Mouse (Mus musculus) macrophage (primary cell): Measurements from ENCODE around the gene Olfr560. TPM values are rescaled to one million over a fixed set of nuclear protein-coding genes. Genes with fewer than 3 reads are reported as not detected.

Experiments
- H3K27ac ChIP-seq: fragments of 350-480 bp; formaldehyde crosslinking; 2 replicates; pipeline ENCODE4 v1.9.0; 2021
- H3K36me3 ChIP-seq: fragments of 350-480 bp; formaldehyde crosslinking; 2 replicates; pipeline ENCODE4 v1.9.0; 2021; ENCODE audit errors: inconsistent target
- H3K4me3 ChIP-seq: fragments of 350-480 bp; formaldehyde crosslinking; 2 replicates; pipeline ENCODE4 v1.9.0; 2021; ENCODE audit errors: inconsistent target
- H3K79me2 ChIP-seq: fragments of 350-480 bp; formaldehyde crosslinking; 2 replicates; pipeline ENCODE4 v1.9.0; 2021; ENCODE audit errors: inconsistent target
- WGBS: methylation state at CpG from one replicate; pipeline ENCODE4 v1.1.7; 2026; ENCODE audit warnings: inconsistent platforms; ENCODE audit not compliant: missing documents; 5-methylcytosine and 5-hydroxymethylcytosine counted together
- polyA plus RNA-seq: library from polyadenylated mRNA; stranded (reverse); fragments of 250-400 nt; gene quantifications from 3 replicates; pipeline ENCODE4 v1.2.4, GENCODE M21; 2018; ENCODE audit warnings: inconsistent platforms
- total RNA-seq, 78 experiments: library from RNA; depleted of rRNA; stranded (reverse); fragments of 250-400 nt; gene quantifications; 1 replicate in 9 of 78; 2 replicates in 24 of 78; 3 replicates in 43 of 78; 4 replicates in 2 of 78; pipeline ENCODE4 v1.2.4; 2018; ENCODE audit warnings: inconsistent platforms in 56 of 78

Gene Olfr560
- total RNA-seq (2018; cell fraction: chromatin; rRNA removed): not detected
- total RNA-seq (2018; cell fraction: cytosol; rRNA removed): not detected
- total RNA-seq (2018; cell fraction: nucleus; rRNA removed): not detected
- polyA plus RNA-seq: not detected in 3 replicates

- Histone ChIP-seq H3K79me2 (no peaks in the 10 kb centered on the region), H3K27ac (no peak within 1 kb of the TSS), H3K4me3 (no peak within 1 kb of the TSS), H3K36me3 (no peaks in the 10 kb centered on the region)
- 84% methylated on average over 4 of the region's 4 CpGs for WGBS
Observed at GRCm38 (mm10) chr7:102759266-102759665, at the start of gene Olfr560, which contains the start of gene Olfr78. TSS of gene Olfr560 (minus strand) at chr7:102759366. TSS of gene Olfr78 (minus strand) at chr7:102759471.

GRCm38 (mm10) chr7:102803180-102803579 lies 44.0 kb upstream of the Olfr560 start, which contains the start of gene Olfr564:
TSS of gene Olfr564 (plus strand) at chr7:102803480.
- Histone ChIP-seq H3K36me3 (no peaks in the 10 kb centered on the region), H3K79me2 (no peaks in the 10 kb centered on the region), H3K4me3 (no peak within 1 kb of the TSS), H3K27ac (no peak within 1 kb of the TSS)

- H3K79me2 ChIP-seq: no peaks in the 10 kb centered on the region
- H3K27ac ChIP-seq: no peak within 1 kb of the TSS
- no peaks in the 10 kb centered on the region for H3K36me3 ChIP-seq
- 0% methylated on average over 2 of the region's 2 CpGs for WGBS
- no peak within 1 kb of the TSS for H3K4me3 ChIP-seq
Observed at GRCm38 (mm10) chr7:102770921-102771320, 11.8 kb upstream of the Olfr560 start, which contains the start of gene Olfr561. TSS of gene Olfr561 (plus strand) at chr7:102771221.

DNA sequence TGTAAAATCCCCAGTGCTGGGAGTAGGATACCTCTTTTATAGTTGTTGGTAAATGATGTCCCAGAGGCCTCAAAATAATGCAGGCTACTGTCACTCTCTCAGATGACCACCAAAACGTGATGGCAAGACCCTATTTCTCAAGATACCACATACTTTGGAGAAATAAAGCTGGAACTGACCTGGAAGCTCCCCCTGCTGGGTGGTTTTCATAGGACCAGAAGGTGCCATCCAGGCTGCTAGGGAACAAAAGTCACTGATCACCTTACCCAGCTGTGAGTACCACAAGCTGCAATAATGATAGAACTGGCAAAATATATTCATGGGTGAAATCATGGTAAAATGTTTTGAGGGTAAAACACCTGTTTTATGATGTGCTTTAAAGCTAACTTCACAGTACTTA lies 7.1 kb downstream of the Olfr560 start:
- 0% methylated on average over 1 of the region's 1 CpGs for WGBS
- H3K27ac ChIP-seq: no peak overlapping the region
- H3K36me3 ChIP-seq: no peaks in the 10 kb centered on the region
- no peaks in the 10 kb centered on the region for H3K79me2 ChIP-seq
- H3K4me3 ChIP-seq: no peak overlapping the region

DNA sequence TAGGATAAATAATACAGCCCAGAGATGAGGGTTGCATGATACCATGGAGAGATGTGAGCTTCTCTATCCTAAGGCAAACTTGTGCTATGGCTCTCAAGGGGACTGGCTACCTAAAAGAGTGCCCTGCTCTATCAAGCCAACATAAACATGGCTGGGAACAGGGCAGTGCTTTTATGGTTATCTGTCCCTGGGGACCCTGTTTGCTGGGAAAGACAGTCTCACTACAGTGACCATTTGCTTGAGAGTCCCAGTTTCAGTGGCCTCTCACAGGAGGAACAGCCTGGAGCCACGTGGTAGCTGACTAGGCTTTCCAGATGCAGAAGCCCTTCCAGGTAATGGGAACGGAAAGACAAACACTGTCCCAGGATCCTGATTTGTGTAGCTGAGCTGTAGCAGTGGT lies 21.5 kb downstream of the Olfr560 start:
- Histone ChIP-seq H3K79me2 (no peaks in the 10 kb centered on the region), H3K4me3 (no peak overlapping the region), H3K36me3 (no peaks in the 10 kb centered on the region), H3K27ac (no peak overlapping the region)
- 47% methylated on average over 2 of the region's 2 CpGs for WGBS

DNA sequence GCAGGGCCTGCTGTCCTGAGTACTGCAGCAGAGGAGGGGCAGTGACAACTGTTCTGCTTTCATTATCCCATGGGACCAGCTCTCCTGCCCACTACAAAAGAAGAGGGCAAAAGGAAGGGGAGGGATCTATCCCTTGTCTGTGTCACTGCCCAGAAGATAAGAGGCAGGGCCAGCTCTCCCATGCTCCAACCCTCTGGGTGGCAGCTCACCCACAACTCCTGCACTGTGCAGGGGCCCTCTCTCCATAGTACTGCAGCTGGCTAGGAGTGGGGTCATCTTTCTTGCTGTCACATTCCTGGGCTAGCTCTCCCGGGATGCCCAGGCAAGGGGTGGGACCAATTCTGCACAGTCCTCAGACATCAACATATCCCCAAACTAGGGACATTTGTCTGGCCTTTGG lies 25.4 kb downstream of the Olfr560 start:
- no peak overlapping the region for H3K4me3 ChIP-seq
- 58% methylated on average over 1 of the region's 1 CpGs for WGBS
- no peaks in the 10 kb centered on the region for H3K79me2 ChIP-seq
- H3K27ac ChIP-seq: no peak overlapping the region
- no peaks in the 10 kb centered on the region for H3K36me3 ChIP-seq

- H3K79me2 ChIP-seq: no peaks in the 10 kb centered on the region
- H3K36me3 ChIP-seq: no peaks in the 10 kb centered on the region
- no peak within 1 kb of the TSS for H3K4me3 ChIP-seq
- H3K27ac ChIP-seq: no peak within 1 kb of the TSS
Observed at GRCm38 (mm10) chr7:102727391-102727790, 31.8 kb downstream of the Olfr560 start, which contains the start of gene Olfr559. TSS of gene Olfr559 (minus strand) at chr7:102727491.

GRCm38 (mm10) chr7:102718970-102719369 lies 40.2 kb downstream of the Olfr560 start, which contains the start of gene Olfr33:
TSS of gene Olfr33 (minus strand) at chr7:102719070.
- WGBS: 45% methylated on average over 1 of the region's 1 CpGs
- H3K27ac ChIP-seq: no peak within 1 kb of the TSS
- H3K36me3 ChIP-seq: no peaks in the 10 kb centered on the region
- H3K79me2 ChIP-seq: no peaks in the 10 kb centered on the region
- H3K4me3 ChIP-seq: no peak within 1 kb of the TSS

DNA sequence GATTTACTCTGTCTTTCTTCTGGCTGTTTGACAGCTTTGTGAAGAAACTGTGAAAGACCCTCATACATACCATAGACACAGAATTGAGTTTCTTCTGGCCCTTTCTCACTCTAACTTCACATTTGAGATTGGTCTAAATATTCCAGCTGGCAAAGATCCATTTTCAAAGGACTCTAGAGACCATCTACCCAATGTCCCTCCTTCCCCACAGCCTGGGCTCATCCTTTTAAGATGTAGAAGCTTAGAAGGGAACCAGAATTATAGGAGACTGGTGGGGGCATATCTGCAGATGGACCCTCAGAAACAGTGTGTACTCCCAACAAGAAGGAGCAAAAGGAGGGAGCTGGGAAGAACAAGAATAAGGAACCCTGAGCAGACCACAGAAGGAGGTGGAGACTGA lies 57.3 kb downstream of the Olfr560 start, which contains the start of gene Olfr558:
TSS of gene Olfr558 (plus strand) at position 301 of the 400 bp plus-strand sequence.
- Histone ChIP-seq H3K79me2 (no peaks in the 10 kb centered on the region), H3K27ac (no peak within 1 kb of the TSS), H3K4me3 (no peak within 1 kb of the TSS), H3K36me3 (no peaks in the 10 kb centered on the region)

Other genes with a start within 250 kb of the Olfr560 start
- gene Olfr547, start 224.6 kb downstream of the Olfr560 start, polyA plus RNA-seq: not detected in 3 replicates
- gene Olfr548-ps1, start 218.5 kb downstream of the Olfr560 start, polyA plus RNA-seq: not detected in 3 replicates
- gene Olfr549, start 209.5 kb downstream of the Olfr560 start, polyA plus RNA-seq: not detected in 3 replicates
- gene Trim21, start 193.9 kb downstream of the Olfr560 start, polyA plus RNA-seq: 31.3 to 44.4 TPM (median 44.4 TPM) in 3 replicates
- not detected in 3 replicates for gene Olfr550, start 187.9 kb downstream of the Olfr560 start, polyA plus RNA-seq
- not detected in 3 replicates for gene Olfr551, start 167.5 kb downstream of the Olfr560 start, polyA plus RNA-seq
- not detected in 3 replicates for gene Olfr552, start 161.6 kb downstream of the Olfr560 start, polyA plus RNA-seq
- gene Olfr553, start 141.1 kb downstream of the Olfr560 start, polyA plus RNA-seq: not detected in 3 replicates
- gene Olfr554, start 120.9 kb downstream of the Olfr560 start, polyA plus RNA-seq: not detected in 3 replicates
- not detected in 3 replicates for gene Olfr555, start 100.5 kb downstream of the Olfr560 start, polyA plus RNA-seq
- gene Olfr556, start 94.5 kb downstream of the Olfr560 start, polyA plus RNA-seq: not detected in 3 replicates
- gene Trim68, start 72.0 kb downstream of the Olfr560 start, polyA plus RNA-seq: 2.3 to 3.3 TPM (median 2.8 TPM) in 3 replicates
- not detected in 3 replicates for gene Olfr557, start 63.5 kb downstream of the Olfr560 start, polyA plus RNA-seq
- gene Olfr558, start 57.2 kb downstream of the Olfr560 start, polyA plus RNA-seq: not detected in 3 replicates
- gene Olfr33, start 40.3 kb downstream of the Olfr560 start, polyA plus RNA-seq: not detected in 3 replicates
- gene Olfr559, start 31.9 kb downstream of the Olfr560 start, polyA plus RNA-seq: not detected in 3 replicates
- not detected in 3 replicates for gene Olfr78, start 105 bp upstream of the Olfr560 start, polyA plus RNA-seq
- not detected in 3 replicates for gene Olfr561, start 11.9 kb upstream of the Olfr560 start, polyA plus RNA-seq
- not detected in 3 replicates for gene Olfr564, start 44.1 kb upstream of the Olfr560 start, polyA plus RNA-seq
- gene Olfr566, start 99.4 kb upstream of the Olfr560 start, polyA plus RNA-seq: not detected in 3 replicates
- not detected in 3 replicates for gene Olfr568, start 117.8 kb upstream of the Olfr560 start, polyA plus RNA-seq
- not detected in 3 replicates for gene Olfr569, start 131.5 kb upstream of the Olfr560 start, polyA plus RNA-seq
- not detected in 3 replicates for gene Olfr570, start 135.2 kb upstream of the Olfr560 start, polyA plus RNA-seq
- not detected in 3 replicates for gene Olfr571, start 158.2 kb upstream of the Olfr560 start, polyA plus RNA-seq
- not detected in 3 replicates for gene Olfr572, start 165.0 kb upstream of the Olfr560 start, polyA plus RNA-seq
- not detected in 3 replicates for gene Olfr573-ps1, start 183.2 kb upstream of the Olfr560 start, polyA plus RNA-seq
- not detected in 3 replicates for gene Olfr574, start 189.1 kb upstream of the Olfr560 start, polyA plus RNA-seq
- gene Olfr575, start 199.4 kb upstream of the Olfr560 start, polyA plus RNA-seq: not detected in 3 replicates
- not detected in 3 replicates for gene Olfr576, start 203.3 kb upstream of the Olfr560 start, polyA plus RNA-seq
- not detected in 3 replicates for gene Olfr577, start 216.6 kb upstream of the Olfr560 start, polyA plus RNA-seq
- not detected in 3 replicates for gene Olfr578, start 230.0 kb upstream of the Olfr560 start, polyA plus RNA-seq